Mouse (Mus musculus): ENCODE results near the gene Hsf4. TPM values are rescaled to one million over a fixed set of nuclear protein-coding genes. Genes with fewer than 3 reads are reported as not detected.
A peak's percentile ranks its signal among the peaks of the same experiment; 100 is the strongest.

Gene Hsf4
- polyA plus RNA-seq, 1 experiment from 2014 or later, result 0.27 TPM

DNA sequence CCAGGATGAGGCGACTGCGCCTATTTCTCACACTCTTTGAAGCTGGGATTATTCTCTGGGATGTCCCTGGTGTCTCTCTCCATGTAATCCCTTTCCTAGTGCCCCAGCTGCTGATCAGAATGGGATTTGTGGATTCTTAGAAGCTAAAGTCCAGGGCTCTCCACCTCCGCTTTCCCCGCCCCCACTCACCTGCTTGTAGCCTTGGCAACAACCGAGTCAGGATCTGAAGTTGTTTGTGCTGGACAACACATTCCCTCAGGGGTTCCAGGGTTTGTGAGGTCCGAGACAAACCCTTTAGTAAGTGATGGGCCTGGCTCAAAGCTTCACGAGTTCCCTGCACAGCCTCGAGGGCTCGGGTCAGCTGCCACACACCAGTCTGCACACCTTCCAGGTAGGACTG is 25.2 kb downstream of the Hsf4 start:
- peaks cover 7% of the 10 kb centered on the region for H3K27me3 ChIP-seq (ENCODE audit: control insufficient read depth, insufficient read depth, low read length)
- H3K4me1 ChIP-seq (ENCODE audit: control insufficient read depth in 2 of 2, insufficient read depth in 2 of 2, low read length in 2 of 2), result peaks cover 10 to 22% of the 10 kb centered on the region in 2 experiments
- no peak overlapping the region; the same call in 1 of the 2 replicates for H3K9ac ChIP-seq (ENCODE audit: low read length)
- H3K27ac ChIP-seq (replicated peaks in 1 of 2; ENCODE audit: control insufficient read depth in 1 of 2, insufficient read depth in 1 of 2, low read depth in 2 of 2, low read length in 2 of 2), result no peak overlapping the region
- no peak for ATAC-seq (ENCODE audit: insufficient number of reproducible peaks, insufficient read depth, low FRiP score, low read depth)
- peaks cover 11% of the 10 kb centered on the region for H3K36me3 ChIP-seq (ENCODE audit: control insufficient read depth, insufficient read depth, low read length)
- WGBS, result 59% methylated on average over 9 of the region's 9 CpGs
- peak overlapping the region; percentile 50 for H3K4me2 ChIP-seq (ENCODE audit: low read length)
- H3K4me3 ChIP-seq (ENCODE audit: control insufficient read depth in 1 of 2, insufficient read depth in 1 of 2, low read depth in 1 of 2, low read length in 2 of 2), result peak overlapping the region; percentile 33 to 34; a peak in 3 of 4 replicates
- no peaks in the 10 kb centered on the region for H3K9me3 ChIP-seq (ENCODE audit: control insufficient read depth, low read length)

DNA sequence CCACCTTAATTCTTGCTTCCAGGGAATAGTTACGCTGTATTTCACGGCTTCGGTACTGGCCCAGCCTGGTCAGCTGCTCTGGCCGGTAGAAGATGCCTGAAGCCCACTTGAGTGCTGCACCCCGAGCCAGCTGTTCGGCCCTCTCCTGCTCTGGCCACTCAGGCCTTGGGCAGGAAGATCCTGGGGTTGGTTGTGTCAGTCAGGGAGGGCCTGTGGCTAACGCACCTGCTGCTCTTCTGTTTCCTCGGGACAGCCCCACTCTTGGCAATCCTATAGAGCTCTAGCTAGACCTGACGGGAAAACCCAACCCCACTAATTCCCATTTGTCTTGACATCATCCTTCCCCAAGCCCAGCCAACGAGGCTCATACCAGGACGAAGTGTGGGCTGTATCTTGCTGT is 25.7 kb downstream of the Hsf4 start:
- WGBS, result 49% methylated on average over 11 of the region's 11 CpGs
- no peak for ATAC-seq (ENCODE audit: insufficient number of reproducible peaks, insufficient read depth, low FRiP score, low read depth)
- Histone ChIP-seq H3K4me1 (ENCODE audit: control insufficient read depth in 2 of 2, insufficient read depth in 2 of 2, low read length in 2 of 2) (peaks cover 9 to 17% of the 10 kb centered on the region in 2 experiments), H3K9ac (ENCODE audit: low read length) (peak overlapping the region; percentile 45), H3K9me3 (ENCODE audit: control insufficient read depth, low read length) (no peaks in the 10 kb centered on the region), H3K4me2 (ENCODE audit: low read length) (peak overlapping the region; percentile 50), H3K27ac (replicated peaks in 1 of 2; ENCODE audit: control insufficient read depth in 1 of 2, insufficient read depth in 1 of 2, low read depth in 2 of 2, low read length in 2 of 2) (peak overlapping the region; percentile 61 to 65; a peak in 2 of 4 replicates), H3K27me3 (ENCODE audit: control insufficient read depth, insufficient read depth, low read length) (peaks cover 3% of the 10 kb centered on the region; the same call in 1 of the 2 replicates), H3K4me3 (ENCODE audit: control insufficient read depth in 1 of 2, insufficient read depth in 1 of 2, low read depth in 1 of 2, low read length in 2 of 2) (peak overlapping the region; percentile 33 to 34), H3K36me3 (ENCODE audit: control insufficient read depth, insufficient read depth, low read length) (peaks cover 16% of the 10 kb centered on the region)

DNA sequence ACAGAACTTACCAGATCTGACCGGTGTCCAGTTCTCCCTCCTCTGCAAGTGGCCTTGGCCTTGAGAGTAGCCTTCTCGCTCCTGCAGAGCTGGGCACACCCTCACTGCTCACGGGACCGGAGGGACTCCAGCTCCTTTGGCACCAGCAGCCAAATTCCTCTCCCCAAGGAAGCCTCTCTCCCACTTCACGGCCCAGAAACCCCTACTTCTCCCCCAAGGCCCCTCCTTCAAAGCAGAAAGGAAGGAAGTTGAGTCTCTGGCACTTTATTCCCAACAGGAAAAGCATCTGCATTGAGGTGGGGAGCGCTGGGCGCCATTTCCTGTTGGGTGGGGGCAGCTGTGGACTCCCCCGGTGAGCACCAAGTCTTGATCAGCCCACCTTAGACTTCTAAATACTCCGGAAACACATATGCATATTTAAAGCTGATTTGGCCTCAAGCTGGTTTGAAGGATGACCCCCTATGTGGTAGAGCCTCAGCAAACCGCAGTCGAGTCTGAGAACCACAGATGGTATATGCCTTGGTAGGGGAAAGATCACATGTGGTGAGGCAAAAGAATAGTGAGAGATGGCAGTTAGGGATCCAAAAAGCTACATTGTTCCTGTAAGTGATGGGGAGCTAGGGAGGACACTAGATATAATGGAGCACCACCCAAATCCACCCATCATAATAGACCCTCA is 26.4 kb downstream of the Hsf4 start, which contains the start of gene Exoc3l:
Gene Exoc3l (minus strand): TSS at position 207 of the 679 bp plus-strand sequence.
- no peaks in the 10 kb centered on the region for H3K9me3 ChIP-seq (ENCODE audit: control insufficient read depth, low read length)
- 36% methylated on average over 11 of the region's 11 CpGs for WGBS
- H3K36me3 ChIP-seq (ENCODE audit: control insufficient read depth, insufficient read depth, low read length), result peaks cover 23% of the 10 kb centered on the region
- H3K4me3 ChIP-seq (ENCODE audit: control insufficient read depth in 1 of 2, insufficient read depth in 1 of 2, low read depth in 1 of 2, low read length in 2 of 2), result peak within 1 kb of the TSS; percentile 34 to 98
- peak within 1 kb of the TSS; percentile 95 for H3K9ac ChIP-seq (ENCODE audit: low read length)
- H3K27ac ChIP-seq (replicated peaks in 1 of 2; ENCODE audit: control insufficient read depth in 1 of 2, insufficient read depth in 1 of 2, low read depth in 2 of 2, low read length in 2 of 2), result peak within 1 kb of the TSS; percentile 65 to 78
- H3K4me1 ChIP-seq (ENCODE audit: control insufficient read depth in 2 of 2, insufficient read depth in 2 of 2, low read length in 2 of 2), result peaks cover 9 to 17% of the 10 kb centered on the region in 2 experiments
- H3K4me2 ChIP-seq (ENCODE audit: low read length), result peak within 1 kb of the TSS; percentile 77
- H3K27me3 ChIP-seq (ENCODE audit: control insufficient read depth, insufficient read depth, low read length), result no peaks in the 10 kb centered on the region
- no peak for ATAC-seq (ENCODE audit: insufficient number of reproducible peaks, insufficient read depth, low FRiP score, low read depth)

- Histone ChIP-seq H3K4me2 (ENCODE audit: low read length) (peak within 1 kb of the TSS; percentile 77), H3K9ac (ENCODE audit: low read length) (peak within 1 kb of the TSS; percentile 95), H3K27me3 (ENCODE audit: control insufficient read depth, insufficient read depth, low read length) (no peaks in the 10 kb centered on the region), H3K9me3 (ENCODE audit: control insufficient read depth, low read length) (no peaks in the 10 kb centered on the region), H3K36me3 (ENCODE audit: control insufficient read depth, insufficient read depth, low read length) (peaks cover 40% of the 10 kb centered on the region), H3K4me3 (ENCODE audit: control insufficient read depth in 1 of 2, insufficient read depth in 1 of 2, low read depth in 1 of 2, low read length in 2 of 2) (peak within 1 kb of the TSS; percentile 81 to 98), H3K27ac (replicated peaks in 1 of 2; ENCODE audit: control insufficient read depth in 1 of 2, insufficient read depth in 1 of 2, low read depth in 2 of 2, low read length in 2 of 2) (peak within 1 kb of the TSS; percentile 74 to 82), H3K4me1 (ENCODE audit: control insufficient read depth in 2 of 2, insufficient read depth in 2 of 2, low read length in 2 of 2) (peaks cover 9 to 17% of the 10 kb centered on the region in 2 experiments)
- ATAC-seq (ENCODE audit: insufficient number of reproducible peaks, insufficient read depth, low FRiP score, low read depth), result peak; percentile 78
- WGBS, result under 1% methylated on average over 58 of the region's 58 CpGs
Measured at GRCm38 (mm10) chr8:105297511-105298192, 28.1 kb downstream of the Hsf4 start, which contains the start of gene E2f4. Gene E2f4 (plus strand): TSS chr8:105297663.

DNA sequence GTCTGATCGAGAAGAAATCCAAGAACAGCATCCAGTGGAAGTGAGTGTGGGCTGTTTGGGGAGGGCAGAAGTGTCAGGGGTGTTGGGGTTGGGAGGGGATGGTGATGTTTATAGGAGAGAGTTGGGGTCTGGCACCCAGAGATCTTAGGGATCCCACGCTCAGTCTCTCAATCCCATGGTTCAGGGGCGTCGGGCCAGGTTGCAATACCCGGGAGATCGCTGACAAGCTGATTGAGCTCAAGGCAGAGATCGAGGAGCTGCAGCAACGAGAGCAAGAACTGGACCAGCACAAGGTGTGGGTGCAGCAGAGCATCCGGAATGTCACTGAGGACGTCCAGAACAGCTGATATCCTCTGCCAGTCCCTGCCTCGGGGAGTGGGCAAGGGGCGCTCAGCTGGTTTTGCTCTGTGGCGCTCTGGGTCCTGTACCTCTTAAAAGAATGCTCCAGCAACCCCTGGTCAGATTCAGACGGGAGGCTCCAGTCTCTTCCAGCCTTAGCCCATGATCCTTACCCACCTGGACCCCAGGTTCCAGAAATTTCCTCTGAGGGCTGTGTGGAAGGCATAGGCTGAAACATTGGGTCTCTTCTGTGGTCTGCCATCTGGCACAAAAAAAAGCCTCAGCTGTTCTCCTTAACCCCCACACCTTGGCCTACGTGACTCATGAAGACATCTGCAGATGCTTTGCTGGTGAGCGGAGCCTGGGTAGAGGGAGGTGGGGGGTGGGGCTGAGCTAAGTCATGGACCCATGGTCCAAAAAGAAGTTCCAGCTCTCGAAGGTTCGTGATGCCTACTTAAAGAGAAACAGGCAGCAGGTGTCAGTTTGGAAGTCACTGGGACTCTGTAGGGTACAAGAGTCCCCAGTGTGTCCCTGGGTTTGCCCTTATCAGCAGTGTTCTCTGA is 29.0 kb downstream of the Hsf4 start:
- Histone ChIP-seq H3K4me2 (ENCODE audit: low read length) (peak overlapping the region; percentile 77), H3K9ac (ENCODE audit: low read length) (peak overlapping the region; percentile 95), H3K27ac (replicated peaks in 1 of 2; ENCODE audit: control insufficient read depth in 1 of 2, insufficient read depth in 1 of 2, low read depth in 2 of 2, low read length in 2 of 2) (no peak overlapping the region), H3K9me3 (ENCODE audit: control insufficient read depth, low read length) (no peaks in the 10 kb centered on the region), H3K4me1 (ENCODE audit: control insufficient read depth in 2 of 2, insufficient read depth in 2 of 2, low read length in 2 of 2) (peaks cover 11 to 20% of the 10 kb centered on the region in 2 experiments), H3K4me3 (ENCODE audit: control insufficient read depth in 1 of 2, insufficient read depth in 1 of 2, low read depth in 1 of 2, low read length in 2 of 2) (peak overlapping the region; percentile 81 to 98), H3K36me3 (ENCODE audit: control insufficient read depth, insufficient read depth, low read length) (peaks cover 49% of the 10 kb centered on the region), H3K27me3 (ENCODE audit: control insufficient read depth, insufficient read depth, low read length) (no peaks in the 10 kb centered on the region)
- ATAC-seq (ENCODE audit: insufficient number of reproducible peaks, insufficient read depth, low FRiP score, low read depth), result no peak
- 49% methylated on average over 18 of the region's 18 CpGs for WGBS

DNA sequence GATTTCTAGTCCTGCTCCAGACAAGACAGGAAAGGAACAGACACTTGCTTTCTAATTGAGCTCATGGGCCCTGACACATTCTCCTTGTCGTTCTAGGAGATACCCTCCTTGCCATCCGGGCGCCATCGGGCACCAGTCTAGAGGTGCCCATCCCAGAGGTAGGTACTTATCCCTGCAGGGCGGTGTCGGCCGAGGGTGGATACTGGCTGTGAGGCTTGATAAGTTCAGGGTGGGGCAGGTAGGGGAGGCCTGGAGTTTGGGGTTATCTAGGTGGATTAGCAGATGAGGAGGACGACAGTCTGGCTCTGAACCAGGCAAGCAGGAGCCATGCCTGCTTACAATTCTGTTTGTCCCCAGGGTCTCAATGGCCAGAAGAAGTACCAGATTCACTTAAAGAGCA is 30.4 kb downstream of the Hsf4 start:
- no peaks in the 10 kb centered on the region for H3K27me3 ChIP-seq (ENCODE audit: control insufficient read depth, insufficient read depth, low read length)
- no peak overlapping the region for H3K4me2 ChIP-seq (ENCODE audit: low read length)
- H3K4me3 ChIP-seq (ENCODE audit: control insufficient read depth in 1 of 2, insufficient read depth in 1 of 2, low read depth in 1 of 2, low read length in 2 of 2), result no peak overlapping the region
- peaks cover 57% of the 10 kb centered on the region for H3K36me3 ChIP-seq (ENCODE audit: control insufficient read depth, insufficient read depth, low read length)
- peaks cover 21 to 33% of the 10 kb centered on the region in 2 experiments for H3K4me1 ChIP-seq (ENCODE audit: control insufficient read depth in 2 of 2, insufficient read depth in 2 of 2, low read length in 2 of 2)
- ATAC-seq (ENCODE audit: insufficient number of reproducible peaks, insufficient read depth, low FRiP score, low read depth), result no peak
- H3K27ac ChIP-seq (replicated peaks in 1 of 2; ENCODE audit: control insufficient read depth in 1 of 2, insufficient read depth in 1 of 2, low read depth in 2 of 2, low read length in 2 of 2), result no peak overlapping the region
- WGBS, result 93% methylated on average over 8 of the region's 8 CpGs
- no peak overlapping the region for H3K9ac ChIP-seq (ENCODE audit: low read length)
- no peaks in the 10 kb centered on the region for H3K9me3 ChIP-seq (ENCODE audit: control insufficient read depth, low read length)

DNA sequence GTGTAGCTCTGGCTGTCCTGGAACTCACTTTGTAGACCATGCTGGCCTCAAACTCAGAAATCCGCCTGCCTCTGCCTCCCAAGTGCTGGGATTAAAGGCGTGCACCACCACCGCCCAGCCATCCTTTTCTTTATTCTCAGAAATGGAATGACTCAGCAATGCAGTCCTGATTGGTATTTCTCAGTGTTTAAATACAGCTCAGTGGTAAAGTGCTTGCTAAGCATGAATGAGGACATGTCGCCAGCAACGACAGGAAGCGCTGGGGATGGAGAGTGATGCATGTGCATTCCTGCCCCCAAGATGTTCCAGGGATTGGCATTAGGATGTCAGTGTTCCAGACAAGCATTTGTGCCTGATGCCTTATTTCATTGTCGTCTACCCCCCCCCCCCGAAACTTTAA is 33.8 kb downstream of the Hsf4 start:
- Histone ChIP-seq H3K9me3 (ENCODE audit: control insufficient read depth, low read length) (no peaks in the 10 kb centered on the region), H3K27ac (replicated peaks in 1 of 2; ENCODE audit: control insufficient read depth in 1 of 2, insufficient read depth in 1 of 2, low read depth in 2 of 2, low read length in 2 of 2) (peak overlapping the region in 1 of 2 experiments; percentile 30; a peak in 1 of 4 replicates), H3K4me3 (ENCODE audit: control insufficient read depth in 1 of 2, insufficient read depth in 1 of 2, low read depth in 1 of 2, low read length in 2 of 2) (no peak overlapping the region), H3K4me1 (ENCODE audit: control insufficient read depth in 2 of 2, insufficient read depth in 2 of 2, low read length in 2 of 2) (peaks cover 29 to 38% of the 10 kb centered on the region in 2 experiments), H3K4me2 (ENCODE audit: low read length) (no peak overlapping the region), H3K27me3 (ENCODE audit: control insufficient read depth, insufficient read depth, low read length) (no peaks in the 10 kb centered on the region), H3K36me3 (ENCODE audit: control insufficient read depth, insufficient read depth, low read length) (peaks cover 75% of the 10 kb centered on the region), H3K9ac (ENCODE audit: low read length) (no peak overlapping the region)
- 73% methylated on average over 8 of the region's 8 CpGs for WGBS
- no peak for ATAC-seq (ENCODE audit: insufficient number of reproducible peaks, insufficient read depth, low FRiP score, low read depth)

Data from heart, embryonic 14.5 days (tissue).